Mouse (Mus musculus) heart, postnatal 0 days (tissue): ENCODE measurements around the gene Flt3.

ENCODE experiments used
- CTCF ChIP-seq: IDR thresholded peaks from 2 replicates; pipeline ENCODE4 v1.5.1; 2016; ENCODE audit warnings: antibody characterized with exemption, control low read depth, low read depth
- EP300 ChIP-seq: IDR thresholded peaks from 2 replicates; pipeline ENCODE4 v1.6.1; 2016; ENCODE audit warnings: antibody characterized with exemption, low read depth

GRCm38 (mm10) chr5:147435224-147435623, 34.9 kb upstream of the Flt3 start:
- TF ChIP-seq CTCF (no peak), EP300 (no peak)
